Mouse (Mus musculus) spleen, adult 2 months (tissue): ENCODE data around the gene Olfr155.

Experiments used
- CTCF ChIP-seq: fragments of 200-500 bp; IDR thresholded peaks from 2 replicates; pipeline ENCODE4 v1.5.1; 2011; ENCODE audit warnings: mild to moderate bottlenecking, inconsistent platforms; ENCODE audit not compliant: insufficient read depth, insufficient read length, insufficient replicate concordance; ENCODE audit errors: extremely low read depth
- POLR2A ChIP-seq: fragments of 200-500 bp; IDR thresholded peaks from 2 replicates; pipeline ENCODE4 v1.6.1; 2011; ENCODE audit warnings: low read depth, low read length, inconsistent platforms

DNA sequence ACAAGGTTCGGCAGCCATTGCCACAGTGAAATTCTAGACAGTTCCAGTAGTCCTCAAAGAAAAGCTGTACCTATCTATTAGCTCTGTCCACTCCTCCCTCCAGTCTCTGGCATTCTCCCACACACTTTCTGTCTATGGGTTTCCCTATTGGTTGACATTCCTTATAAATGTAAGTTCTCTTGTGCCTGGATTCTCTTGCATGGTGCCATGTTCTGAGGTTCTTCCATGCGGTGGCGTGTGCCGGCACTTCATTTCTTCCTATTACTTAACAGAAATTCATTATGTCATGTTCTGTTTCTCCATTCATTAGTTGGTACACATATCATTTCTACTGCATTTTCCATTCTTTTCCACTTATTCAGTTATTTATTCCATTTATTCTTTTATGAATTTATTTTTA is 22.6 kb upstream of the Olfr155 start:
- no peak for TF ChIP-seq CTCF
- TF ChIP-seq POLR2A = no peak
